Mouse (Mus musculus): ENCODE measurements around the gene Cmtm6.

- no peak for TF ChIP-seq CTCF (IDR thresholded peaks at IDR 0.05; ENCODE audit: borderline replicate concordance, control insufficient read depth, extremely low read depth, insufficient read depth, low read length, poor library complexity)
- no peak for TF ChIP-seq POLR2A (IDR thresholded peaks at IDR 0.05; ENCODE audit: control insufficient read depth, extremely low read depth, insufficient read depth, low read length, poor library complexity)
Measured at GRCm38 (mm10) chr9:114686245-114686644, 44.7 kb upstream of the Cmtm6 start.

Data from thymus, adult 2 months (tissue).